Mouse (Mus musculus) liver, postnatal 0 days (tissue): ENCODE data around the gene Tbx5. TPM values are rescaled to one million over a fixed set of nuclear protein-coding genes. Genes with fewer than 3 reads are reported as not detected.
A peak's percentile ranks its signal among the peaks of the same experiment; 100 is the strongest.

Experiments used
- ATAC-seq: fragments of 200-750 bp; cut with Nextera tagmentation; 2 replicates; pipeline ENCODE4 v1.8.0; 2017; ENCODE audit warnings: mild to moderate bottlenecking, moderate library complexity
- DNase-seq: peaks from one replicate; pipeline ENCODE4 v3.0.0-alpha.2; 2016
- H3K27ac ChIP-seq: fragments of 300-500 bp; sonication (generic); 2 replicates; pipeline ENCODE4 v1.5.1; 2014; ENCODE audit warnings: antibody characterized with exemption, moderate library complexity, mild to moderate bottlenecking, low read depth
- H3K27me3 ChIP-seq: fragments of 300-500 bp; sonication (generic); 2 replicates; pipeline ENCODE4 v1.6.1; 2014; ENCODE audit warnings: low read length, control low read depth, mixed read lengths; ENCODE audit not compliant: insufficient read depth
- H3K36me3 ChIP-seq: fragments of 300-500 bp; sonication (generic); replicated peaks from 2 replicates; pipeline ENCODE4 v1.6.1; 2014; ENCODE audit warnings: mild to moderate bottlenecking, control low read depth, low read length, moderate library complexity, mixed read lengths; ENCODE audit not compliant: insufficient read depth
- H3K4me1 ChIP-seq: fragments of 300-500 bp; sonication (generic); 2 replicates; pipeline ENCODE4 v1.6.1; 2014; ENCODE audit warnings: antibody characterized with exemption, mild to moderate bottlenecking, control low read depth; ENCODE audit not compliant: insufficient read depth
- H3K4me2 ChIP-seq: fragments of 300-500 bp; sonication (generic); 2 replicates; pipeline ENCODE4 v1.6.1; 2014; ENCODE audit warnings: low read depth, mild to moderate bottlenecking, low read length, moderate library complexity, mixed read lengths
- H3K4me3 ChIP-seq: fragments of 300-500 bp; sonication (generic); 2 replicates; pipeline ENCODE4 v1.5.1; 2014; ENCODE audit warnings: low read depth, low read length
- H3K9ac ChIP-seq: fragments of 300-500 bp; sonication (generic); replicated peaks from 2 replicates; pipeline ENCODE4 v1.6.1; 2014; ENCODE audit warnings: mild to moderate bottlenecking, moderate library complexity
- H3K9me3 ChIP-seq: fragments of 300-500 bp; sonication (generic); 2 replicates; pipeline ENCODE4 v1.6.1; 2016; ENCODE audit warnings: mild to moderate bottlenecking, control low read depth, low read length, mixed read lengths
- CTCF ChIP-seq: sonication (generic); IDR thresholded peaks from 2 replicates; pipeline ENCODE4 v1.5.1; 2016; ENCODE audit warnings: antibody characterized with exemption, low read depth
- EP300 ChIP-seq: IDR thresholded peaks from 2 replicates; pipeline ENCODE4 v1.6.1; 2016; ENCODE audit warnings: antibody characterized with exemption, low read depth, mild to moderate bottlenecking
- WGBS: fragments of 180-500 bp; shearing (Covaris S2); extraction: QIAGEN DNeasy Blood & Tissue Kit; methylation state at CpG from one replicate; pipeline ENCODE4 v1.1.7; 2014; ENCODE audit not compliant: insufficient replicate concordance; 5-methylcytosine and 5-hydroxymethylcytosine counted together
- polyA plus RNA-seq: library from polyadenylated mRNA; unstranded; fragments of >200 nt; fragmentation: Nextera tagmentation; extraction: Ambion mirVana; gene quantifications from 2 replicates; pipeline ENCODE4 v1.2.1, GENCODE M21; 2015

Gene Tbx5
- not detected in 2 replicates for polyA plus RNA-seq

- no peak for ATAC-seq
- no peak within 1 kb of the TSS for H3K9ac ChIP-seq
- H3K4me3 ChIP-seq, result peak within 1 kb of the TSS; percentile 44
- H3K27me3 ChIP-seq, result peaks cover 90% of the 10 kb centered on the region
- TF ChIP-seq EP300 (no peak), CTCF (no peak)
- no peak within 1 kb of the TSS for H3K27ac ChIP-seq
- H3K9me3 ChIP-seq, result no peaks in the 10 kb centered on the region
- no peak for DNase-seq
- H3K36me3 ChIP-seq, result no peaks in the 10 kb centered on the region
- H3K4me1 ChIP-seq, result no peaks in the 10 kb centered on the region; the same call in 1 of the 2 replicates
- H3K4me2 ChIP-seq, result peak within 1 kb of the TSS; percentile 71
- WGBS, result 5% methylated on average over 16 of the region's 16 CpGs
These were observed at the start of gene Tbx5 for GRCm38 (mm10) chr5:119832479-119832796. Gene Tbx5 (plus strand): TSS chr5:119832668.

- Histone ChIP-seq H3K9ac (no peak overlapping the region), H3K4me3 (no peak overlapping the region), H3K9me3 (no peaks in the 10 kb centered on the region), H3K27ac (no peak overlapping the region), H3K4me1 (no peaks in the 10 kb centered on the region), H3K4me2 (no peak overlapping the region), H3K36me3 (no peaks in the 10 kb centered on the region), H3K27me3 (0 out of 2 replicates have a peak, but pooled peaks cover 3% of the 10 kb centered on the region)
- TF ChIP-seq CTCF (peak; percentile 13; the same call in 1 of the 2 replicates), EP300 (no peak)
- 76% methylated on average over 7 of the region's 7 CpGs for WGBS
- no peak for DNase-seq
- no peak for ATAC-seq
These were observed 46.5 kb upstream of the Tbx5 start for GRCm38 (mm10) chr5:119785959-119786358.

GRCm38 (mm10) chr5:119791664-119792063, 40.8 kb upstream of the Tbx5 start:
- no peak overlapping the region for H3K4me2 ChIP-seq
- no peaks in the 10 kb centered on the region for H3K9me3 ChIP-seq
- WGBS, result 45% methylated on average over 5 of the region's 5 CpGs
- no peak overlapping the region for H3K4me3 ChIP-seq
- H3K9ac ChIP-seq, result no peak overlapping the region
- H3K4me1 ChIP-seq, result no peaks in the 10 kb centered on the region
- H3K36me3 ChIP-seq, result no peaks in the 10 kb centered on the region
- no peak overlapping the region for H3K27ac ChIP-seq
- DNase-seq (no peak), ATAC-seq (no peak)
- H3K27me3 ChIP-seq, result peaks cover 29% of the 10 kb centered on the region
- TF ChIP-seq CTCF, result no peak
- TF ChIP-seq EP300, result no peak

DNA sequence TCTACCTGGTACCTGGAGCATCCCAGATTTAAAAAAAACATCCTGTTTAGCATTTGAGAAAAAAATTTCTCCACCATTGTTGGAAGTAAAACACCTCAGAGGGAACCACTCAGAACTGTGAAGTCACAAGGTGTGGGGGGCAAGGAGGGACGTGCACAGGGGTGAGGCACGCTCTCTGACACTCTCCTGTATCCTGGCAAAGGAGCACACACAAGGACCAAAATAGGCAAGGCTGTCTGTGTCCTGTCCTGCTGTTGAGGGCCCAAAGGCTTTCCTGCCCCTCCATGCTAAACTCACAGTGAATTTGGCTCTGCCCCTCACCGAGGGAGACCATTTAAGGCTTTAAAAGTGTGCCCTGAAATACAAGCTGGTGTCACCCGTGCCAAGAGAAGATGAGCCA, 38.5 kb upstream of the Tbx5 start:
- Histone ChIP-seq H3K36me3 (no peaks in the 10 kb centered on the region), H3K4me3 (no peak overlapping the region), H3K27me3 (peaks cover 51% of the 10 kb centered on the region), H3K4me2 (no peak overlapping the region), H3K9ac (no peak overlapping the region), H3K4me1 (no peaks in the 10 kb centered on the region), H3K9me3 (no peaks in the 10 kb centered on the region), H3K27ac (no peak overlapping the region)
- DNase-seq, result no peak
- 3% methylated on average over 4 of the region's 4 CpGs for WGBS
- TF ChIP-seq EP300 (no peak), CTCF (no peak)
- ATAC-seq, result no peak

- Histone ChIP-seq H3K27ac (no peak overlapping the region), H3K9me3 (no peaks in the 10 kb centered on the region), H3K27me3 (peaks cover 63% of the 10 kb centered on the region), H3K36me3 (no peaks in the 10 kb centered on the region), H3K4me2 (no peak overlapping the region), H3K4me3 (no peak overlapping the region), H3K9ac (no peak overlapping the region), H3K4me1 (no peaks in the 10 kb centered on the region)
- no peak for DNase-seq
- TF ChIP-seq CTCF (no peak), EP300 (no peak)
- no peak for ATAC-seq
- under 1% methylated on average over 6 of the region's 6 CpGs for WGBS
These were observed 37.1 kb upstream of the Tbx5 start for GRCm38 (mm10) chr5:119795376-119795775.

- Histone ChIP-seq H3K4me1 (no peaks in the 10 kb centered on the region), H3K27me3 (peaks cover 67% of the 10 kb centered on the region), H3K27ac (no peak overlapping the region), H3K9me3 (no peaks in the 10 kb centered on the region), H3K4me3 (no peak overlapping the region), H3K36me3 (no peaks in the 10 kb centered on the region), H3K9ac (no peak overlapping the region), H3K4me2 (no peak overlapping the region)
- 11% methylated on average over 3 of the region's 3 CpGs for WGBS
- TF ChIP-seq EP300 (no peak), CTCF (no peak)
- no peak for ATAC-seq
- DNase-seq, result no peak
These were observed 36.7 kb upstream of the Tbx5 start for GRCm38 (mm10) chr5:119795777-119796176.
